ENCODE assay signal across 8 mouse cellular contexts in genomic region chr5:30465861-30466260, GRCm38 (mm10). TPM values are rescaled to one million over a fixed set of nuclear protein-coding genes. Genes with fewer than 3 reads are reported as not detected.
A peak's percentile ranks its signal among the peaks of the same experiment; 100 is the strongest.
DNase-seq lines count a peak whose midpoint lies in the region; ATAC-seq lines count a peak whose summit lies in the region.
"Had no signal": no experiment of that assay in that cellular context is flagged by ENCODE, and none has a peak within 500 bp of the region (broad histone marks: within the 10 kb centered on the region; RNA-seq: fewer than 3 reads in every experiment).

Gene 1700001C02Rik, plus strand, starts transcription at chr5:30466047.

- DNase-seq in left cerebral cortex, postnatal 4 days, result peak; percentile 43
- no peak for DNase-seq in left cerebral cortex, adult 9 months (ENCODE audit: low spot score in 2 of 2)
- DNase-seq in forebrain, embryonic 10.5 days (ENCODE audit: extremely low spot score, low spot score), result no peak
- DNase-seq in heart, postnatal 4 days, result peak; percentile 28
- DNase-seq in MN1 (ENCODE audit: low spot score), result no peak

- H3K36me3 ChIP-seq in forebrain, embryonic 10.5 days (replicated peaks), result no peaks in the 10 kb centered on the region
- no peaks in the 10 kb centered on the region for H3K36me3 ChIP-seq in midbrain, embryonic 15.5 days (replicated peaks)

- ATAC-seq in midbrain, embryonic 15.5 days (replicated peaks), result no peak
- no peak for ATAC-seq in CD4-positive, CD25-positive, alpha-beta regulatory T cell, adult 4 months

- no peak within 1 kb of the TSS for H3K27ac ChIP-seq in forebrain, embryonic 10.5 days
- no peak within 1 kb of the TSS for H3K27ac ChIP-seq in midbrain, embryonic 15.5 days
- H3K27ac ChIP-seq: liver, embryonic 14.5 days had no signal

- intact Hi-C loops in left cerebral cortex, postnatal 4 days (cut with DNase I), result no loop called here

- H3K4me3 ChIP-seq in forebrain, embryonic 10.5 days, result peak within 1 kb of the TSS; percentile 38
- peak within 1 kb of the TSS; percentile 32 for H3K4me3 ChIP-seq in midbrain, embryonic 15.5 days

- peak within 1 kb of the TSS; percentile 59 for H3K4me2 ChIP-seq in midbrain, embryonic 15.5 days

- 18% methylated on average over 21 of the region's 21 CpGs for WGBS in forebrain, embryonic 10.5 days
- WGBS in midbrain, embryonic 15.5 days, result 12% methylated on average over 21 of the region's 21 CpGs

- H3K4me1 ChIP-seq in forebrain, embryonic 10.5 days, result peaks cover 36% of the 10 kb centered on the region
- peaks cover 28% of the 10 kb centered on the region for H3K4me1 ChIP-seq in midbrain, embryonic 15.5 days

- peaks cover 63% of the 10 kb centered on the region for H3K27me3 ChIP-seq in forebrain, embryonic 10.5 days (ENCODE audit: poor library complexity, severe bottlenecking)
- peaks cover 10% of the 10 kb centered on the region; the same call in 1 of the 2 replicates for H3K27me3 ChIP-seq in midbrain, embryonic 15.5 days (replicated peaks)

- H3K9me3 ChIP-seq in forebrain, embryonic 10.5 days, result no peaks in the 10 kb centered on the region
- no peaks in the 10 kb centered on the region for H3K9me3 ChIP-seq in midbrain, embryonic 15.5 days

- 0 out of 2 replicates have a peak within 1 kb of the TSS, but pooled peaks have one; percentile 12 for H3K9ac ChIP-seq in midbrain, embryonic 15.5 days
- H3K9ac ChIP-seq: liver, embryonic 14.5 days had no signal

RNA-seq across cellular contexts. Expression of gene 1700001C02Rik, which starts in this region (rescaled TPM):
- not detected for total RNA-seq in left cerebral cortex, postnatal 4 days (2021)
- not detected in 2 replicates for polyA plus RNA-seq in forebrain, embryonic 10.5 days (2016; fragmentation: Nextera tagmentation; extraction: Ambion mirVana)
- not detected for total RNA-seq in heart, postnatal 4 days (2021)
- polyA plus RNA-seq in midbrain, embryonic 15.5 days (2015; fragmentation: Nextera tagmentation; extraction: Ambion mirVana), result 0.96 and 1.2 TPM in 2 replicates
- not detected for polyA plus RNA-seq in CD4-positive, CD25-positive, alpha-beta regulatory T cell, adult 4 months (2017; shearing (Covaris generic))
- polyA plus RNA-seq: liver, embryonic 14.5 days had no signal

Comparison
In these comparisons a context has a peak if more than half of its experiments do, and no peak if none do; other contexts are left out.
1. Peak in DNase-seq in left cerebral cortex, postnatal 4 days; RNA of the gene not detected or under 1 TPM.
2. Peak in DNase-seq in heart, postnatal 4 days; RNA of the gene not detected or under 1 TPM.